Mouse (Mus musculus) bone marrow macrophage, adult 2 months (primary cell): ENCODE data around the gene Mtm1. TPM values are rescaled to one million over a fixed set of nuclear protein-coding genes. Genes with fewer than 3 reads are reported as not detected.
"Not testable (repeated sequence)": the region's sequence is repeated elsewhere in the genome, so short reads cannot be mapped to it uniquely, and the experiment has no call there.

ENCODE experiments used
- H3K27ac ChIP-seq: 2 replicates; pipeline ENCODE4 v1.5.1; 2012; ENCODE audit warnings: low read depth, low read length; ENCODE audit not compliant: insufficient read depth
- H3K4me1 ChIP-seq: 2 replicates; pipeline ENCODE4 v1.6.1; 2012; ENCODE audit warnings: low read length; ENCODE audit not compliant: control insufficient read depth, insufficient read depth
- H3K4me3 ChIP-seq: 2 replicates; pipeline ENCODE4 v1.5.1; 2012; ENCODE audit warnings: mild to moderate bottlenecking, low read length, moderate library complexity; ENCODE audit not compliant: insufficient read depth
- CTCF ChIP-seq: IDR thresholded peaks from 2 replicates; pipeline ENCODE4 v1.5.1; 2012; ENCODE audit warnings: low read depth, mild to moderate bottlenecking, low read length, moderate library complexity
- POLR2A ChIP-seq: IDR thresholded peaks from 2 replicates; pipeline ENCODE4 v1.6.1; 2012; ENCODE audit warnings: mild to moderate bottlenecking, low read depth, low read length, borderline replicate concordance
- polyA plus RNA-seq: library from polyadenylated mRNA; stranded (reverse); fragments of >200 nt; gene quantifications from 2 replicates; pipeline ENCODE4 v1.2.4, GENCODE M21; 2012; ENCODE audit not compliant: missing spikeins, insufficient read depth, insufficient read length

The Mtm1 gene
- polyA plus RNA-seq, 1 experiment: 19.3 TPM

DNA sequence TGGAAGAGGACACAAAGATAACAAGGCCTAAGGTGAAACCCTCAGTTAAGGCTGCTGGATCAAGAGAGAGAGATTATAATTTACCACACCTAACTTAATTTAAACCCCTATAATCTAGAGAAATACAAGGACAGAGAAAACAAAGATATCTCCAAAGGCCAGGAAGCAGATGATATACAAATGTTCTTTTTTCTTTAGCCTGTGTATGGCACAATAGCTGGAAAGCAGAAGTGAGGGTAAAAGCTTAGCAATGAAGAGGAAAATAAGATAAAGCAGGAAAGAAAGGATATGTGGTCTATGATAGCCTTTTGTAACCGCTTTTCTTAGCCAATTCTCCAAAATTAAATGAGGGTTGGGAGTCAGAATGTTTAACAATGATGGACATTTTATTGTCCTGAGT lies 144.8 kb downstream of the Mtm1 start:
- Histone ChIP-seq H3K4me3 (no peak overlapping the region), H3K4me1 (no peaks in the 10 kb centered on the region), H3K27ac (no peak overlapping the region)
- no peak for TF ChIP-seq CTCF
- no peak for TF ChIP-seq POLR2A

DNA sequence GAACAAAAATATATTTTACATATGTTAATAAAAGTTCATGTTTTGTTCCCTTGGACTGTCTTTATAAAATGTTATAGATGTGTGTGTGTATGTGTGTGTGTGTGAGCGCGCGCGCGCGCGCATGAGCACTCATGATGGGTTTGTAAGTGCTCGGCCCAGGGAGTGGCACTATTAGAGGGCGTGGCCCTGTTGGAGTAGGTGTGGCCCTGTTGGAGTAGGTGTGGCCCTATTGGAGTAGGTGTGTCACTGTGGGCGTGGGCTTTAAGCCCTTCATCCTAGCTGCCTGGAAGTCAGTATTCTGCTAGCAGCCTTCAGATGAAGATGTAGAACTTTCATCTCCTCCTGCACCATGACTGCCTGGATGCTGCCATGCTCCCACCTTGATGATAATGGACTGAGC lies 151.2 kb downstream of the Mtm1 start:
- H3K4me3 ChIP-seq, H3K4me1 ChIP-seq: not testable (repeated sequence)

GRCm38 (mm10) chrX:71364062-71364461 lies 153.5 kb downstream of the Mtm1 start:
- peaks cover 7% of the 10 kb centered on the region for H3K4me1 ChIP-seq
- H3K4me3 ChIP-seq: peak overlapping the region; percentile 61
- TF ChIP-seq CTCF (no peak), POLR2A (no peak)
- no peak overlapping the region for H3K27ac ChIP-seq

More for the DNA sequence above, 151.2 kb downstream of the Mtm1 start:
- not testable (repeated sequence) for H3K27ac ChIP-seq

DNA sequence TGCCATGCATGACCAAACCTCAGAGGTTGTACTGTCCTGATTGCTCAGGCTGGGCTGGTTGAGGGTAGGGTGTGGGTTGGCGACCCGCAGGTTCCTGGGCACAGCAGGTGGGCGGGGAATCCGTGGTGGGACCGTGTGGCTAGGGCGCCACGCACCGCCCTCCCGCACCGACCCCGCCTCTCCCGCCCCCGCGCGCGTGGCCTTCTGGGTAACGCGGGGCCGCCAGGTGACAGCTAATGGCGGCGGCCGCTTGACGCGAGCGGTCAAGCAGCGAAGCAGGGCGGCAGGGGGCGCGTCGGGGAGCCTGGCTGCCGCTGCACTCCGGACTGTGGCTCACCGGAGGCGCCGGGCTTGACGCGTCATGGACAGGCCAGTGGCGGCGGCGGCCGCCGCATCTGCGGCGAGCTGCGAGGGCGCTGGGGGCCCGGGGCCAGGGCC lies 154.0 kb downstream of the Mtm1 start, which contains the start of gene Mtmr1:
TSS of gene Mtmr1 (plus strand) at position 207 of the 438 bp plus-strand sequence.
- H3K4me1 ChIP-seq: peaks cover 7% of the 10 kb centered on the region
- no peak for TF ChIP-seq CTCF
- TF ChIP-seq POLR2A: no peak
- peak within 1 kb of the TSS; percentile 45 for H3K27ac ChIP-seq
- peak within 1 kb of the TSS; percentile 61 for H3K4me3 ChIP-seq

DNA sequence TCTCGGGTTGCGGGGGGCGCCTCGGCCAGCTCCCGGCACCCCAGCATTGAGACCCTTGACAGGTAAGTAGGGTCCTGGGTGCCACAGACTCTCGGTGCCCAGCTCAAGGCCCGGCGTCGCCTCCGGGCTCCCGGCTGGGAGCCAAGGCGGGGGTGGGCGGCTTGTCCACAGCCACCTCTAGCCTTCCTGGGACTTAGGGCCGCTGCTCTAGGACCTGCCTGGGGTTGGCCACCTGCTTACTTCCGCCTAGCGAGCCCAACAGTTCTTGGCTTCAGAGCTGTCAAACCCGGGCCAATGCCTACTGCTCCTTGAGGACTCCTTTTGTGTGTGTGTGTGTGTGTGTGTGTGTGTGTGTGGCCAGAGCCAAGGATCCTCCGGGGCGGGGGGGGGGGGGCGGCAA lies 154.4 kb downstream of the Mtm1 start:
- Histone ChIP-seq H3K27ac (peak overlapping the region; percentile 45), H3K4me3 (peak overlapping the region; percentile 61), H3K4me1 (peaks cover 7% of the 10 kb centered on the region)
- no peak for TF ChIP-seq CTCF
- no peak for TF ChIP-seq POLR2A

Other genes starting within 250 kb of the Mtm1 start
- gene Mamld1, start 160.5 kb upstream of the Mtm1 start, polyA plus RNA-seq: 2.4 and 4.8 TPM in 2 replicates
- gene Mtmr1, start 154.0 kb downstream of the Mtm1 start, polyA plus RNA-seq: 14.6 and 23.0 TPM in 2 replicates